Mouse (Mus musculus): ENCODE data around the gene Comtd1. TPM values are rescaled to one million over a fixed set of nuclear protein-coding genes. Genes with fewer than 3 reads are reported as not detected.

The Comtd1 gene
- polyA plus RNA-seq, 1 experiment, result 0.85 TPM

DNA sequence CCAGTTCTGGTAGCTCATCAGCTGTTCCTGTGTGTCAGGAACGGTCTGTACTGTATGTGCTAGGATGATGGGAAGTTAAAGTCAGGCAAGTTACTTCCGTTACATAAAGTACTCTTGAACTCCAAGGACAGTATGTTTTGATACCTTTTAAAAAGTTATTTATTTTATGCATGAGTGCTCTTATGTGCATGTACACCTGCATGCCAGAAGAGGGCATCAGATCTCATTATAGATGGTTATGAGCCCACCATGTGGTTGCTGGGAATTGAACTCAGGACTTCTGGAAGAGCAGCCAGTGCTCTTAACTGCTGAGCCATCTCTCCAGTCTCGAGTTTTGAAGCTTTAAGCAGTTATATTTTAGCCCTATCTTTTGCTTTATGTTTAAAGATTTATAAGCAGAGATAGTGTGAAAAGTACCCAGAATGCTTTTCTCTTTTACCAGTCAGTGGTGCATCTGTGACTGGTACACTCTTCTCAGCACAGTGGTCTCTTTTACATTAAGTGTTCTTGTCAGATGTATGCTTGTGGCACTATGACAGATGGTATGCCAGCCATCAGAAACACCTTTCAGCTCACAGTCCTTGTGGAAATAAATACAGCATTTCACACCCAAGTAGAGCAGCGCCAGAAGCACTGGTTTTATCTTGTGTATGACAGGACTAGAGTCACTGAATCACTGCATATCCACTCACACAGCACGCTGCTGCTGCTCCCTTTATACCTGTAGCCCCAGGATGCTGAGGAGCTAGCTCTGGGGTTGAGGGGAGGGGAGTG is 6.8 kb downstream of the Comtd1 start:
- H3K4me1 ChIP-seq (ENCODE audit: control insufficient read depth), result peaks cover 39% of the 10 kb centered on the region
- H3K36me3 ChIP-seq (ENCODE audit: control insufficient read depth), result peaks cover 99% of the 10 kb centered on the region
- H3K27me3 ChIP-seq (ENCODE audit: control insufficient read depth), result no peaks in the 10 kb centered on the region
- TF ChIP-seq GATA1 (IDR thresholded peaks at IDR 0.05; ENCODE audit: low read length), result no peak
- TF ChIP-seq TAL1 (IDR thresholded peaks at IDR 0.05; ENCODE audit: low read length), result no peak
- H3K9me3 ChIP-seq (ENCODE audit: control insufficient read depth, low read length), result no peaks in the 10 kb centered on the region
- no peak overlapping the region for H3K4me3 ChIP-seq (replicated peaks)

DNA sequence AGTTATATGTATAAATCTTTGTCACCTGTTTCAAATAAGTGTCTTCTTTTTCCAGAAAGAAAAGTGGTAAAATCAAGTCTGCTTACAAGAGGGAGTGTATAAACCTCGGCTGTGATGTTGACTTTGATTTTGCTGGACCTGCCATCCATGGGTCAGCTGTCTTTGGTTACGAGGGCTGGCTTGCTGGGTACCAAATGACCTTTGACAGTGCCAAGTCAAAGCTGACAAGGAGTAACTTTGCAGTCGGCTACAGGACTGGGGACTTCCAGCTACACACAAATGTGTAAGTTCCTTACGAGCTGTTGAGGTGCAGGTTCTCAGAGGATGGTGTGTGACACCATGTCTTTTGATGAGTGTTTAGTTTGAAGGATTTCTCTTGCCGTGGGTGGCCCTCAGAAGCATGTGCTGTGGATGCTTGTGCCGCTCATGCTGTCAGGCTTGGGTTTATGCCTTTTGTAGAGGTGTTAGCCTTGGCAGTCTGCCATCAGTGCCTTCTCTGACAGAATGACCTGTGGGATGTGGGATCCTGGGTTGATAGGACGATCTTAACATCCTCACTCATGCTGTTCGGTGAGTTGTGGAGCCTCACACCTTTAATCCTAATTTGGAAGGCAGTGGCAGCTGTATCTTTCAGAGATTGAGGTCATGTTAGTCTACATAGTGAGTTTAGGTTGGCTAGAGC is 10.3 kb downstream of the Comtd1 start:
- H3K4me1 ChIP-seq (ENCODE audit: control insufficient read depth), result peaks cover 27% of the 10 kb centered on the region
- peaks cover 97% of the 10 kb centered on the region for H3K36me3 ChIP-seq (ENCODE audit: control insufficient read depth)
- no peaks in the 10 kb centered on the region for H3K9me3 ChIP-seq (ENCODE audit: control insufficient read depth, low read length)
- no peak overlapping the region for H3K4me3 ChIP-seq (replicated peaks)
- no peak for TF ChIP-seq TAL1 (IDR thresholded peaks at IDR 0.05; ENCODE audit: low read length)
- TF ChIP-seq GATA1 (IDR thresholded peaks at IDR 0.05; ENCODE audit: low read length), result no peak
- H3K27me3 ChIP-seq (ENCODE audit: control insufficient read depth), result no peaks in the 10 kb centered on the region

DNA sequence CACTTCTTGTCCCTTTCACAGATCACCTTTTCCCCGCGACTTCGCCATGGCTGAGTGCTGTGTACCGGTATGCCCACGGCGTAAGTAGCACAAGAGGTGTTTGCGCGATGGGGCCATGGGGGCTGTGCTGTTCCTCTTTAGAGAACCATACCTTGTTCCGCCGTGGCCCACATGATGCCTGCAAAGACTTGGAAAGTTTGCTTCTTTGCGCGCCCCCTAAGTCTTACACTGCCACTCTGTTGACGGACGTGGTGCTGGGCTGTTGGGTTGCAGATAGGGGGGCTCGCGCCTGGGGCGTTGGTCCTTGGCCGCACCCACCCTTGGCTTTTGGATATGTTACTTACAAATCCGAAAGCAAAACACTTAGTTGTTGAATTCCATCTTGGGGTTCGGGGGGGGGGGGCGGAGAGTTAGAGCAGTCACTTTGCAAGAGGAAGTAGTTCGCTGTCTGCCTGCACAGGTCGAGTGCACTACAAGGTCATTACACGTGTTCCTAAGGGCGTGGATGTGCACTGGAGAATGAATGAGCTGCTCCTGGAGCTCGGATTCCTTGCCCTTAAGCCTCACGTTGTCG is 16.9 kb downstream of the Comtd1 start:
- H3K4me1 ChIP-seq (ENCODE audit: control insufficient read depth), result peaks cover 57% of the 10 kb centered on the region

DNA sequence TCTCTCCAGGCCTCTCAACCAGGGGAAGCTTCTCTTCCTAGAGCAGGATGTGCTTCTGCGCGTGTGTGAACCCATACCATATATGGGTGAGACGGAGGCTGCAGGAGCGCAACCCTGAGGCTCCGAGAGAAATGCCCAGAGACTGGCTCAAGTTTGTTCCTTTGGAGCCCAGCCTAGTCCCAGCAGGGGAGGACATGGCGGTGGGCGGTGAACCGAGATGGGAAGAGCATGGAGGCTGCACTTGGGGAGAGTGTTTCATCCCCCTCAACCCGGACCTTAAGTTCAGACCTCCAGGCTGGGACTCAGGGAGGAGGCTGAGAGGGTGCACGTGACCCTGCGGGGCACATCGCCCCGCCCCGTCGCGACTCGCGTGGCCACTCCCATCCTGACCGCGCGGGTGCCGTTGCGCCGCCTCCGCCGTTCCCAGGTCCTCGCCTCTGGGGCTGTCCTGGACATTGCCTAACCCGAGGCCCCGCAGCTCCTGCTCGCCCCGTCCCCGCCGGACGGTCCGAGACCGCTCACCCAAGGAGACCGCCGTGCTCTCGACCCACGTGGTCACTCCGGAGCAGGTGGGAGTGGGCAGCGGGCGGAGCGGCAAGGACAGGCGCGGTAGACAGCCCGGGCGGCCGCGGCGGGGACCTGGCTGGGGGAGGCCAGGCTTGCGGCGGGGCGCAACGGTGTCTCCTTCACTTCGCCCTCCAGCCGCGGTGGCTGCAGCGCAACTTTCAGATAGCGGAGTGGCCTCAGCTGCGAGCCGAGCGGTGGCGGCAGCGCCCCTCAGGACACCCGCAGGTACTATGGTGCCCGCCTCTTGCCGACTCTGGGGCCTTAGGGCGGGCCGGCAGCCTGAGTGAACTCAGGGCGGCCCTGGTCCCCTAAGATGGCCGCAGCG is 17.7 kb downstream of the Comtd1 start:
- H3K27me3 ChIP-seq (ENCODE audit: control insufficient read depth), result no peaks in the 10 kb centered on the region
- H3K4me1 ChIP-seq (ENCODE audit: control insufficient read depth), result peaks cover 63% of the 10 kb centered on the region
- no peak for TF ChIP-seq TAL1 (IDR thresholded peaks at IDR 0.05; ENCODE audit: low read length)
- no peak for TF ChIP-seq GATA1 (IDR thresholded peaks at IDR 0.05; ENCODE audit: low read length)

More for the DNA sequence above, 16.9 kb downstream of the Comtd1 start:
- H3K27me3 ChIP-seq (ENCODE audit: control insufficient read depth), result no peaks in the 10 kb centered on the region
- TF ChIP-seq GATA1 (IDR thresholded peaks at IDR 0.05; ENCODE audit: low read length), result no peak
- TF ChIP-seq TAL1 (IDR thresholded peaks at IDR 0.05; ENCODE audit: low read length), result no peak
- H3K36me3 ChIP-seq (ENCODE audit: control insufficient read depth), result peaks cover 39% of the 10 kb centered on the region
- no peaks in the 10 kb centered on the region for H3K9me3 ChIP-seq (ENCODE audit: control insufficient read depth, low read length)
- H3K4me3 ChIP-seq (replicated peaks), result peak overlapping the region; percentile 90

DNA sequence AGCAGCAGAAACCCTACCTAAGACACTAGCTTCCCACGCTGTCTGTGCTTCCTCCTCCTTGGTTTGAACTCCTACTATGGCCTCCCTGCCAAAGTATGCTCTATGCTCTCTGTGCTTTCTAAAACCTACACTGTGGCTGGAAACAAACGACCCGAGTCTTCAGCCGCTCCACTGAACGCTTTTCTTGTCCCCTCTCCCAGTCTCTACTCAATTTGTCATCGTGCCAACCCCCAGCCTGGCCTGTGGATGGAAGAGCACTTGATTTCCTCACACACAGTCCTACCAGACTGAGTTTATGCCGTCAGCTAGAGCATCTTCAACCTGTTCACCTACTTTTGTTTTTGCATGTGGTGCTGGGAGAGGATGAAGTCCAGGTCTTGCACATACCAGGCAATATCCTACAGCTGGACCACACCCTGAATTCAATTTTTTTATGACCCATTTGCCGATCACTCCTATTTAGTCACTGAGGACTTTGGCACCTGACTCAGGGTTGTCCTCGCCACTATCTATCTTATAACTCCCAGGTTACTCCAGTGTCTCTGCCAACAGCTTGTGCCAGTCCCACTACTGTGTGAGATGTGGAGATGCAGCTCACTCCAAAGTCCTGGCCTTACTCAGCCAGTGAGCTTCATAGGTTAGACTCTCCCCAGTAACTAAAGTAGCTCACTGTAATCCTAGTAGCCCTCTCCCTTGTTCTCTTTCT is 22.8 kb downstream of the Comtd1 start:
- no peaks in the 10 kb centered on the region for H3K27me3 ChIP-seq (ENCODE audit: control insufficient read depth)
- H3K36me3 ChIP-seq (ENCODE audit: control insufficient read depth), result no peaks in the 10 kb centered on the region
- H3K4me3 ChIP-seq (replicated peaks), result no peak overlapping the region
- H3K4me1 ChIP-seq (ENCODE audit: control insufficient read depth), result peaks cover 76% of the 10 kb centered on the region
- no peak for TF ChIP-seq TAL1 (IDR thresholded peaks at IDR 0.05; ENCODE audit: low read length)
- no peak for TF ChIP-seq GATA1 (IDR thresholded peaks at IDR 0.05; ENCODE audit: low read length)
- no peaks in the 10 kb centered on the region for H3K9me3 ChIP-seq (ENCODE audit: control insufficient read depth, low read length)

More for the DNA sequence above, 17.7 kb downstream of the Comtd1 start:
- H3K4me3 ChIP-seq (replicated peaks), result peak overlapping the region; percentile 90
- peaks cover 32% of the 10 kb centered on the region for H3K36me3 ChIP-seq (ENCODE audit: control insufficient read depth)
- H3K9me3 ChIP-seq (ENCODE audit: control insufficient read depth, low read length), result no peaks in the 10 kb centered on the region

DNA sequence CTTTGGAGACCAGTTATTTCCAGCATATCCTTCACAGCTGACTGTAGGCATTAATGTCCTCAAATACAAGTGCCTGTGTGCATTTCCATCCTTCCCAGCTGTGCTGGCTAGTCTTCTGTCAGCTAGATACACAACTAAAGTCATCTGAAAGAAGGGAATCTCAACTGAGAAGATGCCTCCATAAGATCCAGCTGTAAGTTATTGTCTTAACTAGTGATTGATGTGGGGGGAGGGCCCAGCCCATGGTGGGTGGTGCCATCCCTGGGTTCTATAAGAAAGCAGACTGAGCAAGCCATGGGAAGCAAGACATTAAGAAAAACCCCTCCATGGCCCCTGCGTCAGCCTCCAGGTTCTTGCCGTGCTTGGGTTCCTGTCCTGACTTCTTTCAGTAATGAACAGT is 23.8 kb downstream of the Comtd1 start, which contains the start of gene Vdac2:
Gene Vdac2 (plus strand): TSS at position 301 of the 400 bp plus-strand sequence.
- no peaks in the 10 kb centered on the region for H3K27me3 ChIP-seq (ENCODE audit: control insufficient read depth)
- no peaks in the 10 kb centered on the region for H3K36me3 ChIP-seq (ENCODE audit: control insufficient read depth)
- H3K4me3 ChIP-seq (replicated peaks), result no peak within 1 kb of the TSS
- no peak for TF ChIP-seq GATA1 (IDR thresholded peaks at IDR 0.05; ENCODE audit: low read length)
- peaks cover 67% of the 10 kb centered on the region for H3K4me1 ChIP-seq (ENCODE audit: control insufficient read depth)
- no peaks in the 10 kb centered on the region for H3K9me3 ChIP-seq (ENCODE audit: control insufficient read depth, low read length)

DNA sequence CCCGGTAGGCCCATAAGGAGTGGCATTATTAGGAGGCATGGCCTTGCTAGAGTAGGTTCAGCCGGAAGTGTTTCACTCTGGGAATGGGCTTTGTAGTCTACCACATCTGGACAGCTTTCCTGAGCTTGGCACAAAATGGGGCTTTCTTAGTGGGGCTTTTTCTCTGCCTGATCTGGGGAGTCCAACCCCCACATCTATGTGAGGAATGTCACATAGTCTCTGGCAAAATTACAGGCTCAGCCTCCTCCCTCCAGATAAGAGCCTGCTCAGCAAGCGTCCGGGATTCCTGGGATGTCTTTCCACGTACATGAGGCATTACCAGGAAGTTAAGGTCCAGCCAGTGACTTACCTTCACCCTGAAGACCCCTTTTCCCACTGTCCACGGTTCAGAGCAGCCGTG is 24.9 kb downstream of the Comtd1 start:
- Histone ChIP-seq H3K36me3 (ENCODE audit: control insufficient read depth) (no peaks in the 10 kb centered on the region), H3K27me3 (ENCODE audit: control insufficient read depth) (no peaks in the 10 kb centered on the region), H3K4me3 (replicated peaks) (no peak overlapping the region), H3K9me3 (ENCODE audit: control insufficient read depth, low read length) (no peaks in the 10 kb centered on the region), H3K4me1 (ENCODE audit: control insufficient read depth) (peaks cover 59% of the 10 kb centered on the region)
- TF ChIP-seq GATA1 (IDR thresholded peaks at IDR 0.05; ENCODE audit: low read length) (no peak), TAL1 (IDR thresholded peaks at IDR 0.05; ENCODE audit: low read length) (no peak)

DNA sequence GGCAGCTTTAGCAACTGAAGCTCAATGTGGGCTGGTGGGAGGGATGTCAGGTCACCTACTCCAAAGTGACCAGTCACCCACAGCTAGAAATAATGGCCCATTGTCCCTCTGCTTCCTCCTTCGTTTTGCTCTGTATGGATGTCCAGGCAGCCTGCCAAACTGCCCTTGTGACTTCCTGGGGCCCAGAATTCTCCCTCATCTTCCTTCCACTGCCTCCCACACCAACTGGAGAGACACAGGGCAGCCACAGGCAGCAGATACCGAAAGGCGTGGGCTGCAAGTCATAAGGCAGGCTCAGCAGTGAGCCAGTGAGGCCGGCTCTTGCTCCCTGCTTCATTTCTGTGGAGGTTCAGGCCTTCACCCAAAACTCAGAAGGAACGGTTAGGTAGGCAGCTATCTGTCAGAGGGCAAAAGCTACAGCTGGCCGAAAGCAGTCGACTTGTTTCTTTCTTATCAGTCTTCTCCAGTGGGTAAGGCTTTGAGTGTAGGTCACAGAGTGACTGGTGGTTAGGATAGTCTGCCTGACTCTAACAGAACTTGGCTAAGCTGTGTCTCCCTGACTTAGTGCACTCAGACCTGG is 25.9 kb downstream of the Comtd1 start:
- no peaks in the 10 kb centered on the region for H3K36me3 ChIP-seq (ENCODE audit: control insufficient read depth)
- H3K9me3 ChIP-seq (ENCODE audit: control insufficient read depth, low read length), result no peaks in the 10 kb centered on the region
- peak overlapping the region; percentile 15 for H3K4me3 ChIP-seq (replicated peaks)
- H3K27me3 ChIP-seq (ENCODE audit: control insufficient read depth), result no peaks in the 10 kb centered on the region
- peaks cover 51% of the 10 kb centered on the region for H3K4me1 ChIP-seq (ENCODE audit: control insufficient read depth)
- TF ChIP-seq GATA1 (IDR thresholded peaks at IDR 0.05; ENCODE audit: low read length) (peak; percentile 30; the same call in 1 of the 2 replicates), TAL1 (IDR thresholded peaks at IDR 0.05; ENCODE audit: low read length) (peak; percentile 73)
